Comparison of ENCODE assay signal across 8 mouse cellular contexts in genomic region chr11:54786858-54787487, GRCm38 (mm10). TPM values are rescaled to one million over a fixed set of nuclear protein-coding genes. Genes with fewer than 3 reads are reported as not detected.
A peak's percentile ranks its signal among the peaks of the same experiment; 100 is the strongest.
DNase-seq lines count a peak whose midpoint lies in the region; ATAC-seq and TF ChIP-seq lines count a peak whose summit lies in the region.

No protein-coding gene starts in this region.

- intact Hi-C loops in left cerebral cortex, adult 2 months (cut with DNase I) = loop anchor here (1.0 to 5.0 kb wide), 3 partner anchors 74 to 85 kb away; partner anchors contain the start of genes Hint1 and Lyrm7
- intact Hi-C loops in left cerebral cortex, postnatal 4 days (cut with DNase I) = loop anchor here (5.0 kb wide), 1 partner anchor 75 kb away; the partner anchor contains the start of gene Lyrm7

- no peaks in the 10 kb centered on the region for H3K4me1 ChIP-seq in embryonic facial prominence, embryonic 11.5 days (ENCODE audit: control insufficient read depth, insufficient read depth, low read length)
- H3K4me1 ChIP-seq in liver, adult 2 months (ENCODE audit: control insufficient read depth, insufficient read depth, low read length) = peaks cover 1% of the 10 kb centered on the region; the same call in 1 of the 2 replicates
- peaks cover 7% of the 10 kb centered on the region; the same call in 1 of the 2 replicates for H3K4me1 ChIP-seq in stomach, embryonic 14.5 days (ENCODE audit: control insufficient read depth, insufficient read depth, low read length)

- H3K9ac ChIP-seq in embryonic facial prominence, embryonic 11.5 days (replicated peaks; ENCODE audit: low read length) = peak overlapping the region; percentile 96
- H3K9ac ChIP-seq in liver, adult 2 months (ENCODE audit: low read depth, low read length) = peak overlapping the region; percentile 88
- peak overlapping the region; percentile 86 for H3K9ac ChIP-seq in stomach, embryonic 14.5 days (replicated peaks; ENCODE audit: low read depth, low read length)

- under 1% methylated on average over 54 of the region's 54 CpGs for WGBS in embryonic facial prominence, embryonic 11.5 days
- WGBS in liver, adult 2 months = under 1% methylated on average over 54 of the region's 54 CpGs
- under 1% methylated on average over 54 of the region's 54 CpGs for WGBS in stomach, embryonic 14.5 days

- H3K9me3 ChIP-seq in embryonic facial prominence, embryonic 11.5 days (replicated peaks; ENCODE audit: control insufficient read depth, low read length) = no peaks in the 10 kb centered on the region
- no peaks in the 10 kb centered on the region for H3K9me3 ChIP-seq in stomach, embryonic 14.5 days (ENCODE audit: control insufficient read depth, low read depth, low read length)

- peak; percentile 58 to 63 for DNase-seq in left cerebral cortex, adult 2 months (ENCODE audit: extremely low spot score in 1 of 2, low spot score in 2 of 2)
- DNase-seq in left cerebral cortex, postnatal 4 days = no peak
- peak; percentile 74 for DNase-seq in embryonic facial prominence, embryonic 11.5 days (ENCODE audit: low spot score)
- peak; percentile 97 for DNase-seq in heart, adult 11 months
- peak; percentile 51 for DNase-seq in kidney, adult 11 months
- DNase-seq in liver, adult 2 months (ENCODE audit: extremely low read depth, low read depth, low spot score) = peak; percentile 28
- peak; percentile 18 to 47 for DNase-seq in monocyte, adult 2 months (ENCODE audit: low read depth in 1 of 2, low spot score in 2 of 2)

- peak; percentile 65 for ATAC-seq in embryonic facial prominence, embryonic 11.5 days (replicated peaks; ENCODE audit: insufficient number of reproducible peaks, low FRiP score, low TSS enrichment, low read depth)
- ATAC-seq in stomach, embryonic 14.5 days (ENCODE audit: insufficient number of reproducible peaks, insufficient read depth, low FRiP score, low read depth) = peak; percentile 74

- peak overlapping the region; percentile 98 for H3K4me3 ChIP-seq in left cerebral cortex, adult 2 months
- H3K4me3 ChIP-seq in embryonic facial prominence, embryonic 11.5 days (ENCODE audit: low read depth, low read length) = peak overlapping the region; percentile 71
- H3K4me3 ChIP-seq in liver, adult 2 months (ENCODE audit: insufficient read depth, low read depth, low read length) = peak overlapping the region; percentile 79
- H3K4me3 ChIP-seq in stomach, embryonic 14.5 days (ENCODE audit: low read depth, low read length) = peak overlapping the region; percentile 93

- peaks cover 12% of the 10 kb centered on the region; the same call in 1 of the 2 replicates for H3K79me2 ChIP-seq in liver, adult 2 months (ENCODE audit: control insufficient read depth, insufficient read depth, low read length)

- H3K27ac ChIP-seq in left cerebral cortex, adult 2 months = peak overlapping the region; percentile 98
- peak overlapping the region; percentile 98 for H3K27ac ChIP-seq in embryonic facial prominence, embryonic 11.5 days (replicated peaks; ENCODE audit: low read depth, low read length)
- peak overlapping the region; percentile 63 for H3K27ac ChIP-seq in liver, adult 2 months (replicated peaks; ENCODE audit: insufficient read depth, low read depth, low read length)
- peak overlapping the region; percentile 98 for H3K27ac ChIP-seq in stomach, embryonic 14.5 days (ENCODE audit: low read length)

- peak; percentile 3 for TF ChIP-seq CTCF in left cerebral cortex, adult 2 months (IDR thresholded peaks at IDR 0.05)
- no peak for TF ChIP-seq CTCF in liver, adult 2 months (IDR thresholded peaks at IDR 0.05; ENCODE audit: low read depth, low read length)

- H3K4me2 ChIP-seq in embryonic facial prominence, embryonic 11.5 days (ENCODE audit: low read depth, low read length) = peak overlapping the region; percentile 48
- H3K4me2 ChIP-seq in stomach, embryonic 14.5 days (replicated peaks; ENCODE audit: low read depth, low read length) = peak overlapping the region; percentile 64

- H3K27me3 ChIP-seq in embryonic facial prominence, embryonic 11.5 days (ENCODE audit: control insufficient read depth, insufficient read depth, low read length) = no peaks in the 10 kb centered on the region
- no peaks in the 10 kb centered on the region for H3K27me3 ChIP-seq in liver, adult 2 months (ENCODE audit: control insufficient read depth, insufficient read depth, low read length)
- H3K27me3 ChIP-seq in stomach, embryonic 14.5 days (ENCODE audit: control insufficient read depth, insufficient read depth, low read length) = no peaks in the 10 kb centered on the region

- no peaks in the 10 kb centered on the region for H3K36me3 ChIP-seq in embryonic facial prominence, embryonic 11.5 days (replicated peaks; ENCODE audit: control insufficient read depth, insufficient read depth, low read depth, low read length)
- H3K36me3 ChIP-seq in liver, adult 2 months (ENCODE audit: control insufficient read depth, insufficient read depth, low read length) = no peaks in the 10 kb centered on the region
- H3K36me3 ChIP-seq in stomach, embryonic 14.5 days (ENCODE audit: control insufficient read depth, insufficient read depth, low read length) = no peaks in the 10 kb centered on the region

- TF ChIP-seq POLR2A in liver, adult 2 months (IDR thresholded peaks at IDR 0.05; ENCODE audit: extremely low read depth, insufficient read depth, low read length) = no peak

RNA-seq across cellular contexts. Expression of gene Cdc42se2, which starts 0.5 kb away (rescaled TPM):
- 100 to 1,000 TPM; 122 to 126 TPM for total RNA-seq in left cerebral cortex, adult 2 months (2021)
- 100 to 1,000 TPM; 104 to 107 TPM for total RNA-seq in left cerebral cortex, postnatal 4 days (2021)
- 150 and 155 TPM in 2 replicates for polyA plus RNA-seq in embryonic facial prominence, embryonic 11.5 days (2014; fragmentation: Nextera tagmentation; extraction: Ambion mirVana)
- 9.2 and 9.3 TPM in 2 replicates for total RNA-seq in liver, adult 2 months (2014; rRNA removed)
- polyA plus RNA-seq in liver, adult 2 months (2012; rRNA removed) = 7.4 and 8.0 TPM in 2 replicates
- polyA plus RNA-seq in stomach, embryonic 14.5 days (2014; fragmentation: Nextera tagmentation; extraction: Ambion mirVana) = 87.7 and 88.6 TPM in 2 replicates

Comparison
In these comparisons a context has a peak if more than half of its experiments do, and no peak if none do; other contexts are left out.
1. RNA of gene Cdc42se2, which starts 0.5 kb away (total RNA-seq): 122 to 126 TPM in left cerebral cortex, adult 2 months and 104 to 107 TPM in left cerebral cortex, postnatal 4 days; 9.2 to 9.3 TPM in liver, adult 2 months; every median in the first group is over 10 times any median in the second.
2. Peak in every context shown above with its lines, with median percentiles within 50 percentile points of each other: H3K27ac ChIP-seq, H3K4me3 ChIP-seq and H3K9ac ChIP-seq.